Mouse (Mus musculus) regulatory T cell (primary cell): ENCODE results near the gene Surf2.
"Not testable (repeated sequence)": the region's sequence is repeated elsewhere in the genome, so short reads cannot be mapped to it uniquely, and the experiment has no call there.

Experiments used
- in situ Hi-C: fragments of 300-600 bp; cut with MboI, MseI; formaldehyde crosslinking; loops from one replicate; pipeline ENCODE4 v1.15.1; 2025; ENCODE audit warnings: high pct_unique_total_duplicates

Gene Surf2

GRCm38 (mm10) chr2:26915927-26916728, at the start of gene Surf2, which contains the start of gene Surf1:
Surf2 (plus strand) TSS chr2:26916367.
Surf1 (minus strand) TSS chr2:26916530.
- in situ Hi-C loops = loop anchor here (25.0 kb wide), 1 partner anchor 1954 kb away; the partner anchor contains the start of gene Dph7

- in situ Hi-C loops = no loop called here
These were observed 45.5 kb upstream of the Surf2 start for GRCm38 (mm10) chr2:26870666-26871065.

DNA sequence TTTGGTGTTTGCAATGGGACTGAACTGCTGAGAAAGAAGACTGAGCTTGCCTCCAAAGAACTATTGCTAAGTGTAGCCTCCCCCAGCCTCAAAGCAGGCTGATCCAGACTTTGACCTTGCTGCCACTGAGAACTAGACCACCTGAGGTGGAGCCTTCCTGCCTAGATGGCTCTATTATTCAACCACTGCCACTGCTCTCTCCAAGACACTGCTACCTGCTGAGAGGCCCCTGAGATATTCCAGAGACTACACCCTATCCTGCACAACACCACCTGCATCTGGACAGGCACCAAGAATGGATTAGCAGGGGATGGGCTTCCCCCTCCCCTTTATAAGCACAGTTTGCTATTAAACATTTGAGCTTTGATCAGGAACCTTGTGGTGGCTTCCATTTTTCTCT, 37.6 kb upstream of the Surf2 start:
- in situ Hi-C loops = no loop called here

DNA sequence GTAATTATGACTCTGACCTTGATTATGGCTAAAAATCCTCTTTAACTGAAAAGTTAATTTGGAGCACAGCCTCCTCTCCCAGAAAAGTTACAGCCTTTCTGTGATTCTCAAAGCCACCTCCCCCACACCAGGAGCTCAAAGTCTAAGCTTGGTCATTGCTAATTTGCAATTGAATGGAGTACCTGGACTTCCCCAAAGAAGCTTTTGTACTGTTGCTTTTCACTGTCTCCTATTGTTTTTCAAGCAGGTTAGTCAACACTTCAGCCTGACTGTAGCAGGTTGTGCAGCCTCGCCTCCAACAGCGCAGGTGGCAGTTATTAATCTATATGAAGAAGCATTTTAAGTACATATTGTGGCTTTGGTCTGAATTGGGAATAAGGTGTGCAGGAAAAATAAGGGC, 30.6 kb upstream of the Surf2 start:
- in situ Hi-C loops = not testable (repeated sequence)

- in situ Hi-C loops = not testable (repeated sequence)
These were observed 30.0 kb upstream of the Surf2 start for GRCm38 (mm10) chr2:26886170-26886569.

- in situ Hi-C loops = no loop called here
These were observed 20.3 kb upstream of the Surf2 start for GRCm38 (mm10) chr2:26895898-26896297.

DNA sequence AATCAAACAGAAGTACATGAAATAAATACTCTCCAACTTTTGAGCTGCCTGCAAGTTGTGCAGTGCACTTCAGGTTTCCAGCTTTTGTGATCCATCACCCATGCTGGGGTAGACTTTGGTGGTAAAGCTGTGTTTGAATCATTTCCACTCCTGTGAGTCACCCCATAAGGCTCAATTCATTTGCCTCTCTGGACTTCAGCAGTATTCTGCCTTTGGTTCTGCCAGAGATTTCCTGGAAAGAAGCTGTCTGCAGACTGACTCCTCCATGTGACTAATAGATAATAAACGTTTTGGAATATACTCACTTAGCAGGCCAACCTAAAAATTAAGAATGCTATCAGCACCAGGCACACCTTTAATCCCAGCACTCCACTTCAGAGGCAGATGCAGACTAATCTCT, 15.4 kb upstream of the Surf2 start:
- in situ Hi-C loops = loop anchor here (5.0 to 25.0 kb wide), 4 partner anchors 416 to 1938 kb away; partner anchors contain the start of genes Dph7, Entr1, Pmpca and Rnf224

- in situ Hi-C loops = loop anchor here (5.0 to 25.0 kb wide), 4 partner anchors 417 to 1940 kb away; partner anchors contain the start of genes Dph7, Entr1, Pmpca and Rnf224
These were observed 14.2 kb upstream of the Surf2 start for GRCm38 (mm10) chr2:26901834-26902400.

DNA sequence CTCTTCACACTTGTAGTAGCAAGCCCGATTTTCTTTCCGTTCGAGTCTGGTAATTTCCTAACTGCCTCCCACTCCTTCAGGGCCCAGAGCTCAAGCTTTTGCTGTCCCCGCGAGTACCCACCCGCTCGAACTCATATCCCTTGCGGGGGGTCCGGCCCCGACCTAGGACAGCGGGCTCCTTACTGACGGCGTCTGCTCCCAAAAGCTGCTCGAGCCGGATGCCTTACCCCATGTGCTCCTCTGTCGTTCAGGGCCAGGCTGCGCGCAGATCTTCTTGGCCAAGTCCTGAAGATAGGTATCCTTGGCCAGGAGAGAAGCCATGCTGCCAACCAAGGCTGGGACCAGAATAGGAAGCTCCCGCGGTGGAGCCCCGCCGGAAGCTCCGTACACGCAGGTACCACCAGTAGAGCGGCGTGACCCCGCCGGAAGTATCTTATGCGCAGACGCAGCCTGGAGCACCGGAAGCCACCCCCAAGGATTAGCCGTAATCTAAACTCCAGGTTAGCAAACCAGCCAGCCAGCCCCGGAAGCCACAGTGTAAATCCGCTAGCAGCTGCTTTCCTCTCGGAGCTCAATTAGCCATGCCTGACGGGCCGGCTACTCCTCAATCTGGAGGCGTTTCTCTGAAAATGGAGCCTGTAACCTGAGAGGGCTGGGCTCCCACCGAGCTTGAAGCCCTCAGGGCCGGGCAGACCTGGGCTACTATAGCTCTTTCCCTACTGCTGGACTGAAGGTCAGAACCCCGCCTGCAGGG, 13.5 kb upstream of the Surf2 start, which contains the start of gene Surf6:
Surf6 (minus strand) TSS at position 413 of the 754 bp plus-strand sequence.
- in situ Hi-C loops = loop anchor here (5.0 to 25.0 kb wide), 4 partner anchors 418 to 1940 kb away; partner anchors contain the start of genes Dph7, Entr1, Pmpca and Rnf224

GRCm38 (mm10) chr2:26903311-26903710, 12.9 kb upstream of the Surf2 start:
- in situ Hi-C loops = loop anchor here (5.0 to 25.0 kb wide), 4 partner anchors 419 to 1941 kb away; partner anchors contain the start of genes Dph7, Entr1, Pmpca and Rnf224

- in situ Hi-C loops = loop anchor here (5.0 to 25.0 kb wide), 4 partner anchors 421 to 1944 kb away; partner anchors contain the start of genes Dph7, Rnf224, Sec16a and Slc34a3
These were observed 10.2 kb upstream of the Surf2 start for GRCm38 (mm10) chr2:26905936-26906335.

- in situ Hi-C loops = loop anchor here (5.0 to 25.0 kb wide), 4 partner anchors 422 to 1944 kb away; partner anchors contain the start of genes Dph7, Rnf224, Sec16a and Slc34a3
These were observed 9.7 kb upstream of the Surf2 start for GRCm38 (mm10) chr2:26906431-26906830.

- in situ Hi-C loops = loop anchor here (5.0 to 25.0 kb wide), 4 partner anchors 422 to 1945 kb away; partner anchors contain the start of genes Dph7, Rnf224, Sec16a and Slc34a3
These were observed 9.1 kb upstream of the Surf2 start for GRCm38 (mm10) chr2:26907109-26907508.

- in situ Hi-C loops = loop anchor here (5.0 to 25.0 kb wide), 4 partner anchors 424 to 1947 kb away; partner anchors contain the start of genes Dph7, Rnf224, Sec16a and Slc34a3
These were observed 7.3 kb upstream of the Surf2 start for GRCm38 (mm10) chr2:26908710-26909386.

DNA sequence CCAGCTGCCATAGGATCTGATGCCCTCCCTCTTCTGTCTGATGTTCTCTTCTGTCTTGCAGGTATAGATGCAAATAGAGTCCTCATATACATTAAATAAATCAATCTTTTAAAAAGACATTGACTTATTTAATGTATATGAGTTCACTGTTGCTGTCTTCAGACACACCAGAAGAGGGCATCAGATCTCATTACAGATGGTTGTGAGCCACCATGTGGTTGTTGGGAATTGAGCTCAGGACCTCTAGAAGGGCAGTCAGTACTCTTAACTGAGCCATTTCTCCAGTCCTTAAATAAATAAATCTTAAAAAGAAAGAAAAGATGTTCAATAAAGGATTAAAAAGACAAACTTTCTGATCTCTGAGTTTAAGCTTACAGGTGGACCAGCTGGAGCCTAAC, 6.8 kb upstream of the Surf2 start:
- in situ Hi-C loops = loop anchor here (5.0 to 25.0 kb wide), 4 partner anchors 425 to 1947 kb away; partner anchors contain the start of genes Dph7, Rnf224, Sec16a and Slc34a3

- in situ Hi-C loops = loop anchor here (25.0 kb wide), 1 partner anchor 1948 kb away; the partner anchor contains the start of gene Dph7
These were observed 5.8 kb upstream of the Surf2 start, which contains the start of the genes Med22 and Rpl7a for GRCm38 (mm10) chr2:26910124-26910993. Med22 (minus strand) TSS chr2:26910677. Rpl7a (plus strand) TSS chr2:26910764.

- in situ Hi-C loops = loop anchor here (25.0 kb wide), 1 partner anchor 1949 kb away; the partner anchor contains the start of gene Dph7
These were observed 5.0 kb upstream of the Surf2 start for GRCm38 (mm10) chr2:26910994-26911765.

- in situ Hi-C loops = loop anchor here (25.0 kb wide), 1 partner anchor 1950 kb away; the partner anchor contains the start of gene Dph7
These were observed 3.9 kb upstream of the Surf2 start for GRCm38 (mm10) chr2:26912253-26912770.
